Mouse (Mus musculus) MN1 (cell line): ENCODE measurements around the gene Znhit2.

Source experiments
- DNase-seq: peaks from one replicate; pipeline ENCODE4 v3.0.0-alpha.2; 2016; ENCODE audit warnings: low spot score

The Znhit2 gene

GRCm38 (mm10) chr19:6071261-6071660 lies 10.3 kb downstream of the Znhit2 start:
- DNase-seq = no peak

- DNase-seq = no peak
Measured at GRCm38 (mm10) chr19:6073889-6074288, 12.9 kb downstream of the Znhit2 start.

- peak; percentile 92 for DNase-seq
Measured at GRCm38 (mm10) chr19:6076564-6077393, 15.8 kb downstream of the Znhit2 start, which contains the start of gene Vps51. Gene Vps51, minus strand, starts transcription at chr19:6077231.

GRCm38 (mm10) chr19:6079983-6080480 lies 19.0 kb downstream of the Znhit2 start, which contains the start of gene Tmem262:
Gene Tmem262, plus strand, starts transcription at chr19:6080033.
- no peak for DNase-seq

- peak; percentile 87 for DNase-seq
Measured at GRCm38 (mm10) chr19:6082156-6082555, 21.2 kb downstream of the Znhit2 start, which contains the start of gene Gm28374. Gene Gm28374, minus strand, starts transcription at chr19:6082256.

GRCm38 (mm10) chr19:6084478-6085248 lies 23.7 kb downstream of the Znhit2 start, which contains the start of the genes Zfpl1 and Cdca5:
Gene Zfpl1, minus strand, starts transcription at chr19:6084956.
Gene Cdca5, plus strand, starts transcription at chr19:6084983.
- peak; percentile 99 for DNase-seq

GRCm38 (mm10) chr19:6085417-6085879 lies 24.5 kb downstream of the Znhit2 start:
- DNase-seq = peak; percentile 89

GRCm38 (mm10) chr19:6088841-6089240 lies 27.8 kb downstream of the Znhit2 start:
- no peak for DNase-seq

GRCm38 (mm10) chr19:6094119-6094518 lies 33.1 kb downstream of the Znhit2 start, which contains the start of gene AC131692.1:
Gene AC131692.1, plus strand, starts transcription at chr19:6094419.
- no peak for DNase-seq

- DNase-seq = no peak
Measured at GRCm38 (mm10) chr19:6097847-6098246, 36.9 kb downstream of the Znhit2 start.

- no peak for DNase-seq
Measured at GRCm38 (mm10) chr19:6101186-6101585, 40.2 kb downstream of the Znhit2 start.

- DNase-seq = no peak
Measured at GRCm38 (mm10) chr19:6102169-6102853, 41.3 kb downstream of the Znhit2 start.

GRCm38 (mm10) chr19:6104476-6104875 lies 43.5 kb downstream of the Znhit2 start:
- peak; percentile 51 for DNase-seq

- DNase-seq = no peak
Measured at GRCm38 (mm10) chr19:6105586-6105985, 44.6 kb downstream of the Znhit2 start, which contains the start of gene Naaladl1. Gene Naaladl1, plus strand, starts transcription at chr19:6105782.
